Mouse (Mus musculus): ENCODE data around the gene Ncor2. TPM values are rescaled to one million over a fixed set of nuclear protein-coding genes. Genes with fewer than 3 reads are reported as not detected.

Gene Ncor2
- 42.3 and 71.1 TPM in 2 replicates for polyA plus RNA-seq (2012; rRNA removed; ENCODE audit: low replicate concordance)

GRCm38 (mm10) chr5:125179007-125179734 is at the start of gene Ncor2:
Gene Ncor2 (minus strand): TSS chr5:125179219.

GRCm38 (mm10) chr5:125002969-125003872 is 175.8 kb downstream of the Ncor2 start, which contains the start of gene Rflna:
Gene Rflna (plus strand): TSS chr5:125003221.

Other genes starting within 250 kb of the Ncor2 start
- gene Rflna, start 176.0 kb downstream of the Ncor2 start, polyA plus RNA-seq (2012; rRNA removed; ENCODE audit: low replicate concordance) = 2.1 and 7.5 TPM in 2 replicates
- gene Scarb1, start 161.9 kb upstream of the Ncor2 start, polyA plus RNA-seq (2012; rRNA removed; ENCODE audit: low replicate concordance) = 208 and 322 TPM in 2 replicates
- gene Gm10382, start 210.1 kb upstream of the Ncor2 start, polyA plus RNA-seq (2012; rRNA removed; ENCODE audit: low replicate concordance) = 0.13 and 0.16 TPM in 2 replicates
- 1,193 and 1,924 TPM in 2 replicates for gene Ubc, start 211.0 kb upstream of the Ncor2 start, polyA plus RNA-seq (2012; rRNA removed; ENCODE audit: low replicate concordance)

Measured in subcutaneous adipose tissue, adult 2 months (tissue).